Mouse (Mus musculus) ES-Bruce4 (cell line): ENCODE results near the gene Zfp768.

Source experiments
- CTCF ChIP-seq: IDR thresholded peaks from one replicate; pipeline ENCODE4 v1.8.1; 2011; ENCODE audit warnings: low read depth, low read length
- POLR2A ChIP-seq: IDR thresholded peaks from one replicate; pipeline ENCODE4 v1.8.1; 2011; ENCODE audit warnings: low read length; ENCODE audit not compliant: insufficient read depth

- TF ChIP-seq CTCF: no peak
- TF ChIP-seq POLR2A: no peak
Observed at GRCm38 (mm10) chr7:127393944-127394333, 48.5 kb upstream of the Zfp768 start.
